Mouse (Mus musculus) hindbrain, embryonic 10.5 days (tissue): ENCODE results near the gene Usf3. TPM values are rescaled to one million over a fixed set of nuclear protein-coding genes. Genes with fewer than 3 reads are reported as not detected.

Source experiments
- DNase-seq: peaks from one replicate; pipeline ENCODE4 v3.0.0-alpha.2; 2017; ENCODE audit warnings: low spot score
- H3K27ac ChIP-seq: fragments of 300-500 bp; sonication (generic); 2 replicates; pipeline ENCODE4 v1.5.1; 2016; ENCODE audit warnings: mild to moderate bottlenecking, moderate library complexity
- H3K27me3 ChIP-seq: fragments of 300-500 bp; sonication (generic); 2 replicates; pipeline ENCODE4 v1.6.1; 2016; ENCODE audit warnings: mild to moderate bottlenecking; ENCODE audit not compliant: poor library complexity, insufficient read depth, severe bottlenecking
- H3K36me3 ChIP-seq: fragments of 300-500 bp; sonication (generic); 2 replicates; pipeline ENCODE4 v1.6.1; 2016; ENCODE audit warnings: mild to moderate bottlenecking, moderate library complexity
- H3K4me1 ChIP-seq: fragments of 300-500 bp; sonication (generic); replicated peaks from 2 replicates; pipeline ENCODE4 v1.6.1; 2016; ENCODE audit warnings: mild to moderate bottlenecking
- H3K4me3 ChIP-seq: fragments of 300-500 bp; sonication (generic); 2 replicates; pipeline ENCODE4 v1.5.1; 2016; ENCODE audit warnings: mild to moderate bottlenecking, moderate library complexity
- H3K9me3 ChIP-seq: fragments of 300-500 bp; sonication (generic); 2 replicates; pipeline ENCODE4 v1.6.1; 2016; ENCODE audit warnings: mild to moderate bottlenecking, moderate library complexity
- WGBS: fragments of 180-500 bp; shearing (Covaris S2); methylation state at CpG from one replicate; pipeline ENCODE4 v1.1.7; 2016; 5-methylcytosine and 5-hydroxymethylcytosine counted together
- polyA plus RNA-seq: library from polyadenylated mRNA; unstranded; fragments of >200 nt; fragmentation: Nextera tagmentation; extraction: Ambion mirVana; gene quantifications from 2 replicates; pipeline ENCODE4 v1.2.1, GENCODE M21; 2016

Gene Usf3
- polyA plus RNA-seq, 1 experiment from 2014 or later, result 2.6 TPM

GRCm38 (mm10) chr16:44215513-44215912, 42.5 kb downstream of the Usf3 start:
- no peaks in the 10 kb centered on the region for H3K9me3 ChIP-seq
- no peak for DNase-seq
- H3K4me3 ChIP-seq, result no peak overlapping the region
- peaks cover 91% of the 10 kb centered on the region for H3K36me3 ChIP-seq
- 97% methylated on average over 9 of the region's 9 CpGs for WGBS
- no peaks in the 10 kb centered on the region for H3K27me3 ChIP-seq
- no peak overlapping the region for H3K27ac ChIP-seq
- no peaks in the 10 kb centered on the region for H3K4me1 ChIP-seq

DNA sequence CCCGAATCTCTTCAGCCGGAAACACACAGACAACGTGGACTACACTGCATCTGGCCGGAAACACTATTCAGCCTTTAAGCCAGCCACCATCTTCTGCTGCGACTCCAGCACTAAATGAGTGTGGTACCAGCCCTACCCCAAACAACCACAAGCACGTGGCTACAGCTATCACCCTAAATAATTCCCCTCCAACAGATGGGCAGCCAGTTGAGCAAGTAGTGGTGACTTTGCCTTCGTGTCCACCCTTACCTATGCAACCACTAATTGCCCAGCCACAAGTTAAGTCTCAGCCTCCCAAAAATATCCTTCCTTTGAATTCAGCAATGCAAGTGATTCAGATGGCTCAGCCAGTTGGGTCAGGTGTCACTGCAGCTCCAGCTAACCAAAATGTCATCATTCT, 43.4 kb downstream of the Usf3 start:
- Histone ChIP-seq H3K4me1 (no peaks in the 10 kb centered on the region), H3K9me3 (no peaks in the 10 kb centered on the region), H3K27ac (no peak overlapping the region), H3K4me3 (no peak overlapping the region), H3K27me3 (no peaks in the 10 kb centered on the region), H3K36me3 (peaks cover 93% of the 10 kb centered on the region)
- no peak for DNase-seq
- WGBS, result 95% methylated on average over 7 of the region's 7 CpGs

DNA sequence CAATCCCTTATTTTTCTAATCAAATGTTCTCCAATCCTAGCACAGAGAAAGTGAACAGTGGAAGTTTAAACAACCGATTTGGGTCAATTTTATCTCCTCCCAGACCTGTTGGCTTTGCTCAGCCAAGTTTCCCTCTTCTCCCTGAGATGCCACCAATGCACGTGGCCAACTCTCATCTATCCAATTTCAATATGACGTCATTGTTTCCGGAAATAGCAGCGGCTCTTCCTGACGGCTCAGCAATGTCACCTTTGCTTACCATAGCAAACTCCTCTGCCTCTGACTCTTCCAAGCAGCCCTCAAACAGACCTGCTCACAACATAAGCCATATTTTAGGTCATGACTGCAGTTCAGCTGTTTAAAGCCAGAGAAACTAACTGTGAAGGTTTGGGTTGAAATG, 48.4 kb downstream of the Usf3 start:
- no peak for DNase-seq
- Histone ChIP-seq H3K4me3 (no peak overlapping the region), H3K27ac (no peak overlapping the region), H3K4me1 (no peaks in the 10 kb centered on the region), H3K36me3 (peaks cover 55% of the 10 kb centered on the region), H3K27me3 (no peaks in the 10 kb centered on the region), H3K9me3 (no peaks in the 10 kb centered on the region)
- 89% methylated on average over 6 of the region's 6 CpGs for WGBS

DNA sequence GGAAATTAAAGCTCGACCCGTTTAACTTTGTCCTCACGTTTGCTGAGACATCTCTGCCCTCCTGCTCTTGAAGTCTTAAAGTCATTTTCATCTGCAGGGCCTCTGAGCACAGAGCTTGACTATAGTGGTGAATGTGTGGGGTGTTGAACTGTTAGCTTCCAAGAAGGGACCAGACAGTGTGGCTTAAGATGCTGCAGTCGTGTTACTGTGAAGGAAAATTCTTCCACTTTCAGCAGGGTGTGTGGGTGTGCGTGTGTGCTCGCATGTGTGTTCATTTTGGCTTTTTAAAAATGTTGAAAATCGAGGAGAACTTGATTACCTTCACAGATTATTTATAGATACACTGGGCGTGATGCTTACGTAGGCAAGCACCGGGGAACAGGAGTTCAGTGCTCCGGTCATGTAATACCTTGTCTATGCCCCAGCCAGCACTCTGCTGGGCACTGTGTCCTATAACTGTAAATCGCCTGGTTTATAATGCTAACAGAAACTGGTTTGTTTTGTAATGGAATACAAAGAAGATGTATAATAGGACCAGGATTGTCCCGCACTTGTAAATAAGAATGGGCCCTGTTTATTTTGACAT, 53.8 kb downstream of the Usf3 start:
- WGBS, result 92% methylated on average over 13 of the region's 13 CpGs
- H3K36me3 ChIP-seq, result 0 out of 2 replicates have a peak, but pooled peaks cover 2% of the 10 kb centered on the region

GRCm38 (mm10) chr16:44233019-44233418, 60.0 kb downstream of the Usf3 start:
- Histone ChIP-seq H3K36me3 (no peaks in the 10 kb centered on the region), H3K4me3 (no peak overlapping the region)
- 89% methylated on average over 7 of the region's 7 CpGs for WGBS

More for the DNA sequence above, 53.8 kb downstream of the Usf3 start:
- Histone ChIP-seq H3K27ac (no peak overlapping the region), H3K9me3 (no peaks in the 10 kb centered on the region), H3K4me3 (no peak overlapping the region), H3K27me3 (no peaks in the 10 kb centered on the region), H3K4me1 (no peaks in the 10 kb centered on the region)
- no peak for DNase-seq

GRCm38 (mm10) chr16:44237836-44238235, 64.8 kb downstream of the Usf3 start:
- Histone ChIP-seq H3K4me3 (no peak overlapping the region), H3K27ac (no peak overlapping the region), H3K9me3 (no peaks in the 10 kb centered on the region), H3K27me3 (no peaks in the 10 kb centered on the region), H3K4me1 (no peaks in the 10 kb centered on the region), H3K36me3 (no peaks in the 10 kb centered on the region)
- 71% methylated on average over 3 of the region's 3 CpGs for WGBS
- DNase-seq, result no peak

More at GRCm38 (mm10) chr16:44233019-44233418, 60.0 kb downstream of the Usf3 start:
- H3K27me3 ChIP-seq, result no peaks in the 10 kb centered on the region
- H3K27ac ChIP-seq, result no peak overlapping the region
- no peaks in the 10 kb centered on the region for H3K9me3 ChIP-seq
- H3K4me1 ChIP-seq, result no peaks in the 10 kb centered on the region
- no peak for DNase-seq

- Histone ChIP-seq H3K9me3 (no peaks in the 10 kb centered on the region), H3K4me3 (no peak overlapping the region), H3K4me1 (no peaks in the 10 kb centered on the region), H3K27me3 (no peaks in the 10 kb centered on the region), H3K36me3 (no peaks in the 10 kb centered on the region), H3K27ac (no peak overlapping the region)
- DNase-seq, result no peak
- WGBS, result 65% methylated on average over 10 of the region's 10 CpGs
These were observed 65.8 kb downstream of the Usf3 start for GRCm38 (mm10) chr16:44238835-44239263.

GRCm38 (mm10) chr16:44240406-44240805, 67.4 kb downstream of the Usf3 start:
- DNase-seq, result no peak
- no peaks in the 10 kb centered on the region for H3K9me3 ChIP-seq
- H3K36me3 ChIP-seq, result no peaks in the 10 kb centered on the region
- WGBS, result 72% methylated on average over 8 of the region's 8 CpGs
- H3K4me1 ChIP-seq, result no peaks in the 10 kb centered on the region
- H3K27ac ChIP-seq, result no peak overlapping the region
- H3K27me3 ChIP-seq, result no peaks in the 10 kb centered on the region
- no peak overlapping the region for H3K4me3 ChIP-seq

GRCm38 (mm10) chr16:44242633-44243032, 69.6 kb downstream of the Usf3 start:
- Histone ChIP-seq H3K27ac (no peak overlapping the region), H3K36me3 (no peaks in the 10 kb centered on the region), H3K4me1 (no peaks in the 10 kb centered on the region), H3K9me3 (no peaks in the 10 kb centered on the region), H3K4me3 (no peak overlapping the region), H3K27me3 (no peaks in the 10 kb centered on the region)
- 0% methylated on average over 1 of the region's 1 CpGs for WGBS
- DNase-seq, result peak; percentile 79

DNA sequence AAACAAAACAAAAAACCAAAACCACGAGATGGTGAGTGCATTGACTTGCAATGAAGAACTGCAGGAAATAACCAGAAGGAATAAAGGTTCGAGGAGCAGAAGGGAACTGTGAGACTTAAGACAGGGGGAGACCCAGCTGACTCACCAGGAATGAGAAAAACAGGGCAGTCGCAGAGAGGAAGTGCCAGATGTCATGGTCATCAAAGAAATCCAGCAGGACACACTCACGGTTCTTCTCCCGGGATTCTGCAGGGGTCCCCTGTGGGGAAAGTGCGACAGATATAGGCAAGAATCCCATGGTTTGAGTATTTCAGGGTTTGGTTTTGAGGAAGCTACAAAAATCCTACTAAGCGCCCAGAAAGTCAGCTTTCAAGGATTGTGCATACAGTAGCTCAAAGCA, 70.3 kb downstream of the Usf3 start:
- H3K27ac ChIP-seq, result no peak overlapping the region
- no peak overlapping the region for H3K4me3 ChIP-seq
- no peaks in the 10 kb centered on the region for H3K27me3 ChIP-seq
- no peaks in the 10 kb centered on the region for H3K9me3 ChIP-seq
- DNase-seq, result no peak
- H3K36me3 ChIP-seq, result no peaks in the 10 kb centered on the region
- 71% methylated on average over 7 of the region's 7 CpGs for WGBS
- no peaks in the 10 kb centered on the region for H3K4me1 ChIP-seq

- DNase-seq, result no peak
- Histone ChIP-seq H3K36me3 (no peaks in the 10 kb centered on the region), H3K27ac (no peak overlapping the region), H3K4me1 (no peaks in the 10 kb centered on the region), H3K9me3 (no peaks in the 10 kb centered on the region), H3K4me3 (no peak overlapping the region), H3K27me3 (no peaks in the 10 kb centered on the region)
- 95% methylated on average over 10 of the region's 10 CpGs for WGBS
These were observed 76.9 kb downstream of the Usf3 start for GRCm38 (mm10) chr16:44249985-44250384.

- no peak overlapping the region for H3K4me3 ChIP-seq
- no peaks in the 10 kb centered on the region for H3K9me3 ChIP-seq
- H3K27ac ChIP-seq, result no peak overlapping the region
- no peaks in the 10 kb centered on the region for H3K27me3 ChIP-seq
- H3K4me1 ChIP-seq, result no peaks in the 10 kb centered on the region
- WGBS, result 90% methylated on average over 3 of the region's 3 CpGs
- H3K36me3 ChIP-seq, result no peaks in the 10 kb centered on the region
- no peak for DNase-seq
These were observed 79.7 kb downstream of the Usf3 start for GRCm38 (mm10) chr16:44252735-44253134.

GRCm38 (mm10) chr16:44253797-44254634, 81.0 kb downstream of the Usf3 start:
- H3K4me1 ChIP-seq, result no peaks in the 10 kb centered on the region
- no peak overlapping the region for H3K27ac ChIP-seq
- no peaks in the 10 kb centered on the region for H3K9me3 ChIP-seq
- DNase-seq, result no peak
- H3K36me3 ChIP-seq, result no peaks in the 10 kb centered on the region
- no peaks in the 10 kb centered on the region for H3K27me3 ChIP-seq
- H3K4me3 ChIP-seq, result no peak overlapping the region
- 84% methylated on average over 7 of the region's 7 CpGs for WGBS
